Mouse (Mus musculus) heart, embryonic 10.5 days (tissue): ENCODE measurements around the gene Tgif2. TPM values are rescaled to one million over a fixed set of nuclear protein-coding genes. Genes with fewer than 3 reads are reported as not detected.
A peak's percentile ranks its signal among the peaks of the same experiment; 100 is the strongest.
"Not testable (repeated sequence)": the region's sequence is repeated elsewhere in the genome, so short reads cannot be mapped to it uniquely, and the experiment has no call there.

Source experiments
- DNase-seq: peaks from one replicate; pipeline ENCODE4 v3.0.0-alpha.2; 2017; ENCODE audit warnings: low spot score
- H3K27ac ChIP-seq: fragments of 300-500 bp; sonication (generic); 2 replicates; pipeline ENCODE4 v1.5.1; 2016; ENCODE audit warnings: mild to moderate bottlenecking
- H3K27me3 ChIP-seq: fragments of 300-500 bp; sonication (generic); 2 replicates; pipeline ENCODE4 v1.6.1; 2016; ENCODE audit warnings: mild to moderate bottlenecking; ENCODE audit not compliant: poor library complexity, insufficient read depth, severe bottlenecking
- H3K36me3 ChIP-seq: fragments of 300-500 bp; sonication (generic); 2 replicates; pipeline ENCODE4 v1.6.1; 2016; ENCODE audit warnings: mild to moderate bottlenecking, moderate library complexity
- H3K4me1 ChIP-seq: fragments of 300-500 bp; sonication (generic); 2 replicates; pipeline ENCODE4 v1.6.1; 2016; ENCODE audit warnings: mild to moderate bottlenecking
- H3K4me3 ChIP-seq: fragments of 300-500 bp; sonication (generic); 2 replicates; pipeline ENCODE4 v1.5.1; 2016; ENCODE audit warnings: mild to moderate bottlenecking, moderate library complexity
- H3K9me3 ChIP-seq: fragments of 300-500 bp; sonication (generic); 2 replicates; pipeline ENCODE4 v1.6.1; 2016; ENCODE audit warnings: mild to moderate bottlenecking, moderate library complexity
- WGBS: fragments of 180-500 bp; shearing (Covaris S2); methylation state at CpG from one replicate; pipeline ENCODE4 v1.1.7; 2016; 5-methylcytosine and 5-hydroxymethylcytosine counted together
- polyA plus RNA-seq: library from polyadenylated mRNA; unstranded; fragments of >200 nt; fragmentation: Nextera tagmentation; extraction: Ambion mirVana; gene quantifications from 2 replicates; pipeline ENCODE4 v1.2.1, GENCODE M21; 2016

Gene Tgif2
- polyA plus RNA-seq, 1 experiment from 2014 or later, result 62.3 TPM

DNA sequence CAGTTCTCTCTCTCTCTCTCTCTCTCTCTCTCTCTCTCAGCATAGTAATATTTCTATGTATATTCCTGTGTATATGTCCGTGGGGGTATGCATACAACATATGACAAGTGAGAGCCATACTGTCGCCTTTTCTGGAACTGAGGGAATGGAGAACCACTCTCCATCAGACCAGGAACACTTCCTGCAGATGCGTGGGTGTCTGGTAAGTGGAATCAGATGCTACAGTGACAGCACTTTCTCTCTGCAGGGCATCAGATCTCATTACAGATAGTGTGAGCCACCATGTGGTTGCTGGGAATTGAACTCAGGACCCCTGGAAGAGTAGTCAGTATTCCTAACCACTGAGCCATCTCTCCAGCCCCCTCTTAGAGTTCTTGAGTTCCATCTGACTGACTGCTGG lies 48.7 kb downstream of the Tgif2 start:
- Histone ChIP-seq H3K4me3 (no peak overlapping the region), H3K4me1 (0 out of 2 replicates have a peak, but pooled peaks cover 8% of the 10 kb centered on the region), H3K9me3 (no peaks in the 10 kb centered on the region), H3K36me3 (no peaks in the 10 kb centered on the region), H3K27ac (no peak overlapping the region), H3K27me3 (no peaks in the 10 kb centered on the region)
- DNase-seq, result no peak
- 68% methylated on average over 3 of the region's 3 CpGs for WGBS

DNA sequence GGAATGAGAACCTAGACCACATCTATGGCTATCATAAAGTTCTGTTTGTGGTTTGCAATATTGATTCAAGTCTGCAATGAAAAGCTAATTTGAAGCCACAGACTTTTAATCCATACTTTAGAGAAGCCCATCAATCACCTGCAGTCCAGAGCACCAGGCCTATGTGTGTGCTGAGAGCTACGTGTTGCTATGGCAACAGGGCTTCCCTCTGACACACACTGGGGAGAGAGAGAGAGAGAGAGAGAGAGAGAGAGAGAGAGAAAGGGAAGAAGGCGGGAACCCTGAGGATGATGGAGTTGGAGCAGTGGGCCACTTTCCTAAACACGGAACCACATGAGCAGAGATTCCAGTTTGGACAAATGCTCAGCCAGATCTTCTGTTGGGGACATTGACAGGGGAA lies 52.4 kb downstream of the Tgif2 start:
- 0 out of 2 replicates have a peak, but pooled peaks cover 7% of the 10 kb centered on the region for H3K4me1 ChIP-seq
- no peak overlapping the region for H3K4me3 ChIP-seq
- H3K9me3 ChIP-seq, result no peaks in the 10 kb centered on the region
- 64% methylated on average over 3 of the region's 3 CpGs for WGBS
- no peaks in the 10 kb centered on the region for H3K36me3 ChIP-seq
- H3K27me3 ChIP-seq, result no peaks in the 10 kb centered on the region
- no peak overlapping the region for H3K27ac ChIP-seq
- no peak for DNase-seq

DNA sequence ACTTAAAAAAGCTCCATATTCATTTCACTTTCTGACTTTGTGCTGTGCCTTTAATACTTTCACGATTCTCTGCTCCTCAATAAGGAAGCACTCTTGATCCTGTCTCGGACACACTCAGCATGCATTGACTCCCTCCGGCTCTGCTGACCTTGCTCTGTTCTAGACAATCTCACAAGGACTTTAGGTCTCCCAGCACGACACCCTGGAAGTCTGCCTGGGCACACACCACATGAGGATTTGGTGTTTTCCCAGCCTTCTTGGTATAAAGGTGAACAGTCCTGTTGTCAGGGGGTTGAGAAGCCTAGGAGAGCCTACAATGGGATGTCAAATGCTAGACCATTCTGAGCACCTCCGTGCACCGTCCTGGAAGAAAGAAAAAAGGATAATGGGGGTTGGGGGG lies 53.0 kb downstream of the Tgif2 start:
- DNase-seq, result no peak

DNA sequence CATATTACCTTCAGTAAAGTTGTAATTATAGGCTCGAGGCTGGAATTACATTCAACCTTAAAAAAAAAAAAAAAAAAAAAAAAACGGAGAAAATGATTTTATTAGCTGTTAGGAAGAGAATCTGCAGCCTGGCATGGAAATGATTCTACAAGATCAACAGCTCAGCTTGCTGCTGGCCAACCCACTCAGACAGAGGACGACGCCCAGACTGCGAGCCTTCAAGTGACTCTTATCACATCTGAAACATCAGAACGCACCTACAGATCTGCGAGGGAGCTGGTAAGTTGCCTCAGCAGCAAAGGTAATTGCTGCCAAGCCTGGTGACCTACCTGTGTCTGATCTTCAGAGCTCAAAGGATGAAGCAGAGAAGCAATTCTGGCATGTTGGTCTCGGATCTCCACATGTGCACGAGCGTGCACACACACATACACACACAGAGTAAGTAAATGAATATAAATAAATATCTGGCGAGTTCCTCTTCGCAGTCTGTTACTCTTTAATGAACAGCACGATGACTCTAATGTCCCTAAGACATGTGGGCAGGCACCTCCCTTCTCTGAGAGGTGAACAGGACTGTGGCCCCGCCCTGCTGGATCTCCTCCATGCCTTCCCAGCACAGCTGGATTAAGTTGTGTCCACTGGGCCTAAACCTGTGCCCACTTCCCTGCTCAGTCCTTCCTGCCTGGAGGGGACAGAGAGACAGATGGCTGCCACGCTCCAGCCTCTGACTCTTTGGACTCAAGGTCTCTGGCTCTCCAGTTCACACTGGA lies 54.9 kb downstream of the Tgif2 start:
- Histone ChIP-seq H3K9me3 (no peaks in the 10 kb centered on the region), H3K4me3 (no peak overlapping the region), H3K27me3 (no peaks in the 10 kb centered on the region), H3K27ac (no peak overlapping the region), H3K4me1 (peaks cover 26% of the 10 kb centered on the region), H3K36me3 (no peaks in the 10 kb centered on the region)
- DNase-seq, result no peak
- 73% methylated on average over 15 of the region's 15 CpGs for WGBS

More for the DNA sequence above, 53.0 kb downstream of the Tgif2 start:
- Histone ChIP-seq H3K4me3 (no peak overlapping the region), H3K9me3 (no peaks in the 10 kb centered on the region), H3K4me1 (peaks cover 12% of the 10 kb centered on the region; the same call in 1 of the 2 replicates), H3K36me3 (no peaks in the 10 kb centered on the region), H3K27ac (no peak overlapping the region), H3K27me3 (no peaks in the 10 kb centered on the region)
- 68% methylated on average over 6 of the region's 6 CpGs for WGBS

DNA sequence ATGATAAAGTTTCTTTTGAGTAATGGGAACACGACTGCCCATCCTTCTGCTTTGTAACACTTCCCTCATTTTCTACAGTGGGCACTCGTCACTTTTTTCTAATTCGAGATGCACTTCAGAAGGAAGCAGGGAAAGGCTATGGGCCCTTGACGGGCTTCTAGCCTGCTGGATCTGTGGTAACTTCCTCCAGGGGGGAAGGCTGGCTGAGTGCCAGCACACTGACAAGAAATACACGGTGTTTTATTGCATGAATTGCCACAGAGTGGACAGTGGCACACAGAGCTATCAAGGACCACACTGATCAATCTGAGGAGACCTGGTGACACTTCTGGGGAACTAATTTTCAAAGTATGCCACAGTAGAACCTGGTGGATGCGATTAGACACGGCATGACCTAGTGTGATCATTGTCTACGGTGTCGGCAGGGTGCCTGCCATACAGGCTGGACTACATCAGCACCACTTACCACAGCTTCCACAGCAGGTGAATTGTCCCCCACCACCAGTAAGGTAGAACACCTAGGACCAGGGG lies 56.6 kb downstream of the Tgif2 start:
- H3K36me3 ChIP-seq, result no peaks in the 10 kb centered on the region
- 71% methylated on average over 9 of the region's 9 CpGs for WGBS
- DNase-seq, result no peak
- H3K27ac ChIP-seq, result no peak overlapping the region
- H3K4me1 ChIP-seq, result peaks cover 26% of the 10 kb centered on the region
- no peak overlapping the region for H3K4me3 ChIP-seq
- H3K9me3 ChIP-seq, result no peaks in the 10 kb centered on the region
- H3K27me3 ChIP-seq, result no peaks in the 10 kb centered on the region

DNA sequence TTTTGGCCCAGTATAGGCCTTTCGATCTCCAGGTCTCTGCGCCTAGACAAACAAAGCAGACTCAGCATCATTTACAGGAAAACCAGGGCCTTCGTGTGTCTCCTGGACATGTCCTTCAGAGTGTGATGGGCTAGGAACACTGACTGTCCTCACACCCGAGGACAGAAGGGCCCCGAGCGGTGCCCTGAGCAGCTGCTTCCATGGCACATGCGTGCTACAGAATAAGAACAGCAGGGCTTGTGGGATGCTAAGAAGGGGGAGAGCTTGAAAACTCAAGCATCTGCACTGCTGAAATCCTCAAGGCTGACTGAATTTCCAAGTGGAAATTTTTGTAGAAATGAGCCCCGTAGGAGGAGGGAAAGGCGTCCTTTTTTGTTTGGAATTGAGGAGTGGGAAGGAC lies 57.2 kb downstream of the Tgif2 start:
- Histone ChIP-seq H3K4me1 (peaks cover 25% of the 10 kb centered on the region), H3K4me3 (no peak overlapping the region), H3K27me3 (no peaks in the 10 kb centered on the region), H3K27ac (no peak overlapping the region), H3K36me3 (no peaks in the 10 kb centered on the region), H3K9me3 (no peaks in the 10 kb centered on the region)
- 84% methylated on average over 9 of the region's 9 CpGs for WGBS
- no peak for DNase-seq

DNA sequence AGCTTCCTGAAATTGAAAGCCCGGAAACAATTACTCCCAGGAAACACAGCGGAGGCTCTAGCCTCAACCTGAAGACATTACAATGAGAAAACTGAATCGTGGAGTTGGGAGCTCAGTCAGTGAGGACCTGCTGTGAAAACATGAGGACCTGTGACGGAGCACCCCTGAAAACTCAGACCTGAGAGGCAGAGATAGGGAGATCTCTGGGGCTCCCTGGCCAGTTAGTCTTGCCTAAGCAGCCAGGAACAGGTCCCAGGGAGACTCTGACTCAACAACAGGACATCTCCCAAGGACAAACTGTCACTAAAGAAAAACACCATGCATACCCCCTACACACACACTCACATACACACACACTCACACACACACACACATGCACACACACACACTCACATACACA lies 58.6 kb downstream of the Tgif2 start:
- WGBS, result 39% methylated on average over 4 of the region's 4 CpGs

DNA sequence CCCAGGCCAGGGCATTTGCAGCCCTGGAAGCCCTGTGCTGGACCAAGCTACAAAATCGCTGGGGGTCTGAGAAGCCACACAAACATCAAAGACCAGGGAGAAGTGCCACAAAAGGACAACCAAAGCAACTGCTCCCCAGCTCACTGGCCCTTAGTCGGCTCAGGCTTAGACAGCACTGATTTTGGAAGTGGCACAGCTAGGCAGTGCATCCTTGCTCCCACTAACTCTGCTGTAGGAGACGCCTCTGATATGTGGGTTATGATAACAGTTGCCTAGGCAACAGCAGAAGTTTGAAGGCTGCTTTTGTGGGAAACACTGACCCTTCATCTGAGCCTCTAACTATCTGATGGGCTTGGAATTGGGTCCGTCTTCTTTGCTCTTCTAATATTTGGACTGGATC lies 59.4 kb downstream of the Tgif2 start:
- H3K27me3 ChIP-seq, result no peaks in the 10 kb centered on the region
- 50% methylated on average over 4 of the region's 4 CpGs for WGBS
- H3K27ac ChIP-seq, result no peak overlapping the region
- no peaks in the 10 kb centered on the region for H3K9me3 ChIP-seq
- no peaks in the 10 kb centered on the region for H3K36me3 ChIP-seq
- no peak for DNase-seq
- H3K4me1 ChIP-seq, result peaks cover 21% of the 10 kb centered on the region
- H3K4me3 ChIP-seq, result no peak overlapping the region

More for the DNA sequence above, 58.6 kb downstream of the Tgif2 start:
- Histone ChIP-seq H3K27me3 (no peaks in the 10 kb centered on the region), H3K4me1 (peaks cover 21% of the 10 kb centered on the region), H3K9me3 (no peaks in the 10 kb centered on the region), H3K36me3 (no peaks in the 10 kb centered on the region), H3K4me3 (no peak overlapping the region; the same call in 1 of the 2 replicates), H3K27ac (0 out of 2 replicates have a peak overlapping the region, but pooled peaks have one; percentile 48)
- no peak for DNase-seq

DNA sequence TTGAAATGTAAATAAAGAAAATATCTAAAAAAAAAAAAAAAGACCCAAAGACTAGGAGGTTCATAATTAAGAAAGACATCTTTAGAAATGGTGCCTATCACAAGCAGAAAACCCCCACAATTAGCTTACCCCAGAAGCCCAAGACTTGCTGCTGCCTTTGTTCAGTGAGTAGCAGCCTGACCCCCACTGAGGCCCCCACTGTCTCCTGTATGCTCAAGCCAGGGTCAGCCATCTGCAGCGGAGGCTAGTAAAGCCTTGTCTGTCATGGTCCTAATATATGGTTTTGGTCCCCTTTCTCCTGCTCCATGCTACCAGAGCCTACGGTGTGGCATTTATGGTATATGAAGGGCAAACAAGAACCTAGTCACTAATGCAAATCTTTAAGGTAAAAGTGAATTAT lies 61.5 kb downstream of the Tgif2 start:
- Histone ChIP-seq H3K36me3 (no peaks in the 10 kb centered on the region), H3K4me1 (peaks cover 27% of the 10 kb centered on the region), H3K27ac (no peak overlapping the region), H3K9me3 (no peaks in the 10 kb centered on the region), H3K4me3 (no peak overlapping the region), H3K27me3 (no peaks in the 10 kb centered on the region)
- WGBS, result 83% methylated on average over 2 of the region's 2 CpGs
- DNase-seq, result no peak

DNA sequence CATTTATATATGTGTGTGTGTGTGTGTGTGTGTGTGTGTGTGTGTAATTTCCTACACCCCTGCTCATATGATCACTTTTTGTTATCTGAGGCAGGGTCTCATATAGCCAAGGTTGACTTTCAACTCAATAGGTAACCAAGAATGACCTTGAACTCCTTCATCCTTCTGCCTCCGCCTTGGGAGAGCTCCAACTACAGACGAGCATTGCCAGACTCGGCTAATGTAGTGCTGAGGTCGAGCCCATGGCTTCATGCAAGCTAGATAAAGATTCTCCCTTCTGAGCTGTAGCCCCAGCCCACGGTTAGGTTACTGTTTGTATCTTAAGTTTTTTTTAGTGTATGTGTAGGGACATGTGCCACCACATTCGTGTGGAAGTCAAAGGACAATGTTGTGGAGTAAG lies 62.1 kb downstream of the Tgif2 start:
- Histone ChIP-seq H3K36me3 (no peaks in the 10 kb centered on the region), H3K4me3 (no peak overlapping the region)
- 70% methylated on average over 6 of the region's 6 CpGs for WGBS

DNA sequence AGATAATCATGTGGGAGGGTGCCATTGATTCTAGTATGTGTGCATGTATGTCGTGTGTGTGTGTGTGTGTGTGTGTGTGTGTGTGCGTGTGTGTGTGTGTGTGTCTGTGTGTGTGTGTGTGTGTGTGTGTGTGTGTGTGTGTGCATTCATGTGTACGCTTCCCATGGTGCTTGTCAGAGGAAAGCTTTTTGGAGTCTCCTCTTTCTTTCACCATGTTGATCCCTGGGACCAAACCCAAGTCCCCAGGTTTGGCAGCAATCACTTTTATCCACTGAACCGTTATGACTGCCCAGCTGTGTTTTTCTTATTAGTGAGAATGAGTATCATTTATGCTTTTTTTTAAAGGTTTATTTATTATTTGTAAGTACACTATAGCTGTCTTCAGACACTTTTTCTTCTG lies 62.6 kb downstream of the Tgif2 start:
- not testable (repeated sequence) for DNase-seq, H3K9me3 ChIP-seq, H3K36me3 ChIP-seq, H3K27ac ChIP-seq, H3K4me3 ChIP-seq, H3K27me3 ChIP-seq
- peaks cover 23% of the 10 kb centered on the region for H3K4me1 ChIP-seq
- 68% methylated on average over 4 of the region's 4 CpGs for WGBS

More for the DNA sequence above, 62.1 kb downstream of the Tgif2 start:
- Histone ChIP-seq H3K27ac (no peak overlapping the region), H3K27me3 (no peaks in the 10 kb centered on the region), H3K4me1 (peaks cover 27% of the 10 kb centered on the region), H3K9me3 (no peaks in the 10 kb centered on the region)
- DNase-seq, result no peak

DNA sequence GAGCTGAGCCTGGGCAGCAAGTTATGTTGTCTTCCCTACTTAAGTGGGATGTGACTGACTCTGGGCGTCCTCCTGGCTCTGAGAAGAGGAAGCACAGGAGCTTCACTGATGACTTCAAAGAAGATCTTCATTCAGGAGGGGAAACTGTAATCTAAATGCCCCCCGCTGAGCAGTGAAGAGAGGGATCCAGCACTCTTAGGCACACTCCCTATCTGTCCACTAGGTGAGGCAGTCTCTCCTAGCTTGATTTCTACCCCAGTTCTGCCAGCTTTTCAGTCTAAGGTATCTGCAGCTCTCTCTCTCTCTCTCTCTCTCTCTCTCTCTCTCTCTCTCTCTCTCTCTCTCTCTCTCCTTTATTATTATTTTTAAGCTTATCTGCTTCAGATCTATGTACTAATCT lies 63.6 kb downstream of the Tgif2 start:
- Histone ChIP-seq H3K27ac (no peak overlapping the region), H3K4me1 (peaks cover 14% of the 10 kb centered on the region; the same call in 1 of the 2 replicates), H3K36me3 (no peaks in the 10 kb centered on the region), H3K9me3 (no peaks in the 10 kb centered on the region), H3K27me3 (no peaks in the 10 kb centered on the region), H3K4me3 (no peak overlapping the region)
- DNase-seq, result no peak
- WGBS, result 37% methylated on average over 2 of the region's 2 CpGs
